Mouse (Mus musculus): Measurements from ENCODE around the gene Xylt2.

Gene Xylt2

GRCm38 (mm10) chr11:94676754-94677606 lies at the start of gene Xylt2:
Gene Xylt2, minus strand, starts transcription at chr11:94677515.
- TF ChIP-seq NANOG (IDR thresholded peaks at IDR 0.05; ENCODE audit: borderline replicate concordance, low read length) (no peak), CTCF (conservative IDR thresholded peaks at IDR 0.05; ENCODE audit: low read length) (no peak), POU5F1 (IDR thresholded peaks at IDR 0.05; ENCODE audit: borderline replicate concordance, low read length) (no peak)

GRCm38 (mm10) chr11:94719216-94719615 lies 41.9 kb upstream of the Xylt2 start:
- Histone ChIP-seq H3K36me3 (ENCODE audit: insufficient read depth, low read length) (no peaks in the 10 kb centered on the region), H3K27me3 (ENCODE audit: insufficient read depth, low read length) (peaks cover 5% of the 10 kb centered on the region), H3K4me3 (replicated peaks; ENCODE audit: low read length) (no peak overlapping the region), H3K9me3 (ENCODE audit: low read length) (0 out of 2 replicates have a peak, but pooled peaks cover 1% of the 10 kb centered on the region), H3K4me1 (replicated peaks; ENCODE audit: low read depth, low read length) (peaks cover 11% of the 10 kb centered on the region)
- TF ChIP-seq CTCF (conservative IDR thresholded peaks at IDR 0.05; ENCODE audit: low read length) (no peak), POU5F1 (IDR thresholded peaks at IDR 0.05; ENCODE audit: borderline replicate concordance, low read length) (no peak), NANOG (IDR thresholded peaks at IDR 0.05; ENCODE audit: borderline replicate concordance, low read length) (no peak)

More at GRCm38 (mm10) chr11:94676754-94677606, at the start of gene Xylt2:
- peak within 1 kb of the TSS; percentile 89 for H3K4me3 ChIP-seq (replicated peaks; ENCODE audit: low read length)
- H3K4me1 ChIP-seq (replicated peaks; ENCODE audit: low read depth, low read length): peaks cover 48% of the 10 kb centered on the region
- H3K9me3 ChIP-seq (ENCODE audit: low read length): no peaks in the 10 kb centered on the region
- peaks cover 17% of the 10 kb centered on the region; the same call in 1 of the 2 replicates for H3K36me3 ChIP-seq (ENCODE audit: insufficient read depth, low read length)
- no peaks in the 10 kb centered on the region for H3K27me3 ChIP-seq (ENCODE audit: insufficient read depth, low read length)

GRCm38 (mm10) chr11:94718113-94718909 lies 41.0 kb upstream of the Xylt2 start:
- no peak for TF ChIP-seq POU5F1 (IDR thresholded peaks at IDR 0.05; ENCODE audit: borderline replicate concordance, low read length)
- no peak for TF ChIP-seq CTCF (conservative IDR thresholded peaks at IDR 0.05; ENCODE audit: low read length)
- TF ChIP-seq NANOG (IDR thresholded peaks at IDR 0.05; ENCODE audit: borderline replicate concordance, low read length): no peak

GRCm38 (mm10) chr11:94717239-94717638 lies 39.9 kb upstream of the Xylt2 start:
- H3K4me1 ChIP-seq (replicated peaks; ENCODE audit: low read depth, low read length): peaks cover 13% of the 10 kb centered on the region
- H3K9me3 ChIP-seq (ENCODE audit: low read length): 0 out of 2 replicates have a peak, but pooled peaks cover 5% of the 10 kb centered on the region
- no peaks in the 10 kb centered on the region for H3K36me3 ChIP-seq (ENCODE audit: insufficient read depth, low read length)
- TF ChIP-seq POU5F1 (IDR thresholded peaks at IDR 0.05; ENCODE audit: borderline replicate concordance, low read length): no peak
- no peak overlapping the region for H3K4me3 ChIP-seq (replicated peaks; ENCODE audit: low read length)
- peaks cover 2% of the 10 kb centered on the region; the same call in 1 of the 2 replicates for H3K27me3 ChIP-seq (ENCODE audit: insufficient read depth, low read length)

More at GRCm38 (mm10) chr11:94718113-94718909, 41.0 kb upstream of the Xylt2 start:
- H3K27me3 ChIP-seq (ENCODE audit: insufficient read depth, low read length): peaks cover 5% of the 10 kb centered on the region
- peaks cover 13% of the 10 kb centered on the region for H3K4me1 ChIP-seq (replicated peaks; ENCODE audit: low read depth, low read length)
- no peaks in the 10 kb centered on the region for H3K36me3 ChIP-seq (ENCODE audit: insufficient read depth, low read length)
- no peak overlapping the region for H3K4me3 ChIP-seq (replicated peaks; ENCODE audit: low read length)
- H3K9me3 ChIP-seq (ENCODE audit: low read length): 0 out of 2 replicates have a peak, but pooled peaks cover 5% of the 10 kb centered on the region

- peaks cover 11% of the 10 kb centered on the region for H3K4me1 ChIP-seq (replicated peaks; ENCODE audit: low read depth, low read length)
- TF ChIP-seq NANOG (IDR thresholded peaks at IDR 0.05; ENCODE audit: borderline replicate concordance, low read length) (no peak), CTCF (conservative IDR thresholded peaks at IDR 0.05; ENCODE audit: low read length) (no peak; the same call in 1 of the 2 replicates), POU5F1 (IDR thresholded peaks at IDR 0.05; ENCODE audit: borderline replicate concordance, low read length) (no peak)
- no peaks in the 10 kb centered on the region for H3K36me3 ChIP-seq (ENCODE audit: insufficient read depth, low read length)
- peaks cover 2% of the 10 kb centered on the region; the same call in 1 of the 2 replicates for H3K27me3 ChIP-seq (ENCODE audit: insufficient read depth, low read length)
- H3K4me3 ChIP-seq (replicated peaks; ENCODE audit: low read length): no peak overlapping the region
- 0 out of 2 replicates have a peak, but pooled peaks cover 5% of the 10 kb centered on the region for H3K9me3 ChIP-seq (ENCODE audit: low read length)
Observed at GRCm38 (mm10) chr11:94716754-94717153, 39.4 kb upstream of the Xylt2 start.

DNA sequence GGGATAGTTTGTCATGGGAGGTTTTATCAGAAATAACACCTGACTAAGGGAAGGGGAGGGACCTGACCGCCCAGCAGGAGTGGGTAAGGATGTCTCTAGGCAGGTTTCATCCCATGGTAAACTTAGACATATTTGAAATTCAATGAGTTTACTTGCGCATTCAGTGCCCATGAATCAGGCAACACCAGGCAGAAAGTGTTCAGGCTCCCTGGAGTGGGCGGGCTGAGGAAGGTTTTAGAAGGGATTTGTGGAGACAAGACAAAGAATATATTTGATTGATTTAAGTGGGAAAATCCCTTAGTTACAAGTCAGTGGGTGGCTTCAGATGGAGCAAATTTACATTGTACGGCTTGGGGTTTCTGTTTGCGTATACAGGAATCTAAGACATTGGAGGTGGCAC lies 38.3 kb upstream of the Xylt2 start:
- TF ChIP-seq POU5F1 (IDR thresholded peaks at IDR 0.05; ENCODE audit: borderline replicate concordance, low read length) (no peak), NANOG (IDR thresholded peaks at IDR 0.05; ENCODE audit: borderline replicate concordance, low read length) (no peak)
- Histone ChIP-seq H3K4me3 (replicated peaks; ENCODE audit: low read length) (no peak overlapping the region), H3K27me3 (ENCODE audit: insufficient read depth, low read length) (peaks cover 2% of the 10 kb centered on the region; the same call in 1 of the 2 replicates), H3K4me1 (replicated peaks; ENCODE audit: low read depth, low read length) (peaks cover 9% of the 10 kb centered on the region), H3K36me3 (ENCODE audit: insufficient read depth, low read length) (no peaks in the 10 kb centered on the region), H3K9me3 (ENCODE audit: low read length) (0 out of 2 replicates have a peak, but pooled peaks cover 5% of the 10 kb centered on the region)

DNA sequence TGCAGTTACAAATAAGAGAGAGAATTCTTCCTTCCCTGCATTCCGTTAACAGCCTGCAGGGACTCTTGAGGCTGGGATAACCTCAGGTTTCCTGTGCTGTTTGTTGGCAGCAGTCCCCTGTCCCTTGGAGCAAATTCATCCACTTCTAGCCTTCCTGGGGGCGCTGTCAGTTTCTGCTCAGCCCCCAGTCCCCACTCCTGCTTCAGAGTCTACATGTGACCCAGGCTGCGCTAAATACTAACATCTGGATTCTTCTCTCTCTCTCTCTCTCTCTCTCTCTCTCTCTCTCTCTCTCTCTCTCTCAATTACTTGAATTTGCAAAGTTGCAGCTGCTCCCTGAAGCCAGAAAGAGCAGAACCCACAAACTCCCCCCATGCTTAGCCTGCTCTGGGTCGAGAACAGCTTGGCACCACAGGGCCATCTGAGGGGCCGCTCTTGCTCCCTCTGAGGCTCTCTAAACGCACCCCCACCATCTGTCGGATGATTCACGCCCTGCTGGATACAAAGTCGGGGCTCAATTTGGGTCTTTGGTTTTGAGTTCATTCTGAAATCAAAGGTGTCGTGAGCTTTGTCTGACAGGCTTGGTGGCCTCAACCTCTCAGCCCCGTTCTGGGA lies 36.0 kb upstream of the Xylt2 start:
- no peak for TF ChIP-seq CTCF (conservative IDR thresholded peaks at IDR 0.05; ENCODE audit: low read length)
- TF ChIP-seq POU5F1 (IDR thresholded peaks at IDR 0.05; ENCODE audit: borderline replicate concordance, low read length): no peak
- no peak for TF ChIP-seq NANOG (IDR thresholded peaks at IDR 0.05; ENCODE audit: borderline replicate concordance, low read length)
- H3K36me3 ChIP-seq (ENCODE audit: insufficient read depth, low read length): no peaks in the 10 kb centered on the region

More for the DNA sequence above, 36.0 kb upstream of the Xylt2 start:
- Histone ChIP-seq H3K4me1 (replicated peaks; ENCODE audit: low read depth, low read length) (peaks cover 9% of the 10 kb centered on the region), H3K4me3 (replicated peaks; ENCODE audit: low read length) (no peak overlapping the region), H3K9me3 (ENCODE audit: low read length) (0 out of 2 replicates have a peak, but pooled peaks cover 5% of the 10 kb centered on the region), H3K27me3 (ENCODE audit: insufficient read depth, low read length) (peaks cover 2% of the 10 kb centered on the region; the same call in 1 of the 2 replicates)

All from E14TG2a.4 (cell line).